Mouse (Mus musculus) heart, adult 2 months (tissue): Measurements from ENCODE around the gene Pom121l2. TPM values are rescaled to one million over a fixed set of nuclear protein-coding genes. Genes with fewer than 3 reads are reported as not detected.

ENCODE experiments used
- DNase-seq, 2 experiments: peaks; one replicate each; pipeline ENCODE4 v3.0.0; 2021
- H3K27ac ChIP-seq: fragments of 200-600 bp; 2 replicates; pipeline ENCODE4 v1.8.1; 2022
- H3K27me3 ChIP-seq: fragments of 200-500 bp; 2 replicates; pipeline ENCODE4 v1.6.1; 2012; ENCODE audit warnings: mild to moderate bottlenecking, low read length, inconsistent platforms, mixed read lengths; ENCODE audit not compliant: control insufficient read depth, insufficient read depth
- H3K36me3 ChIP-seq: fragments of 200-500 bp; 2 replicates; pipeline ENCODE4 v1.6.1; 2012; ENCODE audit warnings: low read length, inconsistent platforms; ENCODE audit not compliant: control insufficient read depth, insufficient read depth
- H3K4me1 ChIP-seq: fragments of 200-500 bp; 2 replicates; pipeline ENCODE4 v1.6.1; 2011; ENCODE audit warnings: low read length; ENCODE audit not compliant: control insufficient read depth, insufficient read depth
- H3K4me3 ChIP-seq: fragments of 200-600 bp; 2 replicates; pipeline ENCODE4 v1.8.1; 2022
- H3K79me2 ChIP-seq: fragments of 200-500 bp; replicated peaks from 2 replicates; pipeline ENCODE4 v1.6.1; 2012; ENCODE audit warnings: mild to moderate bottlenecking, inconsistent platforms, low read length, moderate library complexity, mixed read lengths; ENCODE audit not compliant: control insufficient read depth, insufficient read depth
- H3K9ac ChIP-seq: fragments of 200-500 bp; 2 replicates; pipeline ENCODE4 v1.6.1; 2012; ENCODE audit warnings: low read depth, mild to moderate bottlenecking, control low read depth, inconsistent platforms, low read length, mixed read lengths
- CTCF ChIP-seq: fragments of 200-600 bp; IDR thresholded peaks from 2 replicates; pipeline ENCODE4 v1.8.1; 2022; ENCODE audit warnings: antibody characterized with exemption, mild to moderate bottlenecking, moderate library complexity
- EP300 ChIP-seq: fragments of 200-500 bp; IDR thresholded peaks from 2 replicates; pipeline ENCODE4 v1.6.1; 2011; ENCODE audit warnings: low read depth, low read length, control low read depth; ENCODE audit not compliant: insufficient read depth
- POLR2A ChIP-seq: fragments of 200-500 bp; IDR thresholded peaks from 2 replicates; pipeline ENCODE4 v1.6.1; 2011; ENCODE audit warnings: mild to moderate bottlenecking, low read depth, low read length, control low read depth; ENCODE audit not compliant: insufficient read depth
- WGBS: fragments of 180-500 bp; shearing (Covaris S2); methylation state at CpG from one replicate; pipeline ENCODE4 v1.1.7; 2018; 5-methylcytosine and 5-hydroxymethylcytosine counted together
- intact Hi-C: fragments of 180-260 bp; cut with DNase I; formaldehyde crosslinking; loops from one replicate; pipeline ENCODE4 v1.15.1; 2025
- long read RNA-seq: library from polyadenylated mRNA; stranded (forward); transcript quantifications from one replicate; pipeline ENCODE4 v2.0.0, GENCODE M21; 2021
- polyA plus RNA-seq: library from polyadenylated mRNA; depleted of rRNA; stranded (reverse); fragments of >200 nt; gene quantifications from 2 replicates; pipeline ENCODE4 v1.2.3, GENCODE M21; 2012; rRNA removed
- total RNA-seq, 2 experiments: library from RNA; stranded (reverse); gene quantifications; 2 replicates each; pipeline ENCODE4 v1.2.3; 2021

Gene Pom121l2
- not detected for total RNA-seq
- polyA plus RNA-seq: 0.06 TPM in 2 replicates
- long read RNA-seq: 0 reads

DNA sequence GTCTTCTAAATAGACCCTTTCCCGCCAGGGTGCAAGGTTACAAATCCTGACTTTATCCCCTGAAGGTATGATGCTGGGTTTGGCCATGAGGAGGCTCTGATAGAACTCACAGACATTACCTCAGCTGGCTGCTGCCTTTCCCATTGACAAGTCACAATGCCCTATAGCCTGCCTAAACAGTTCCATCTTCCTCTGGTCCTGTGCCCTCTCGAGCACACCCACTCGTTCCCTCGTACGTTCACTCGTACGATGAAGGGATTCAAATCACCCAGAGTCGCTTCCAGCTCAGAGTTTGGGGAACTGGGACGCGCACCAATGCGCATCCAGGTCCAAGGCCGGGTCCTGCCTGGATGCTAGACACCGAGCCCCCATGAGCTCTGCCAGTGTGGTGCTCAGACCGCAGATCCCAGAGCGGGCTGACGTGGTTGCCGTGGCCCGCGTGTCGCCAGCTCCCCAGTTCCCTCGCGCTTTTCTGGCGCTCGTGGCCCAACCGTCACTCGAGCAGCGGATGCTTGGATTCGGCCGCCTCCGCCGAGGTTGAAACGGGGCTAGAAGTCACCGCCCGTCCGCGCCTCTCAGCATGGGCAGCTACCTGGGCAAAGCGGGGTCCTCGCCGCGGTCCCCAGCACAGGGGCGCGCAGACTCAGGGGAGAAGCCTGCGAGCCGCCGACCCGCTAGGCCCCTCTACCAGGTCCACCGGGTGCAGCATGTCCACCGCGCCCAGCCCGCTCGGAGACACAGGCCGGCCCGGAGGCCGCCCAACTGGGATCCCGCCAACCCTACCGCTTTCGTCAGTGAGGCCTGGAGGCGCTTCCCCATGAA lies at the start of gene Pom121l2:
TSS of gene Pom121l2 (plus strand) at position 214 of the 822 bp plus-strand sequence.
- Histone ChIP-seq H3K27me3 (peaks cover 2% of the 10 kb centered on the region; the same call in 1 of the 2 replicates), H3K4me1 (peaks cover 1% of the 10 kb centered on the region; the same call in 1 of the 2 replicates), H3K9ac (peak within 1 kb of the TSS; percentile 72), H3K4me3 (peak within 1 kb of the TSS; percentile 62), H3K79me2 (no peaks in the 10 kb centered on the region), H3K36me3 (no peaks in the 10 kb centered on the region), H3K27ac (no peak within 1 kb of the TSS)
- 2% methylated on average over 58 of the region's 58 CpGs for whole genome bisulfite sequencing
- TF ChIP-seq CTCF (no peak), POLR2A (no peak), EP300 (no peak)
- intact Hi-C loops: no loop called here
- peak; percentile 67 to 72 for DNase-seq

DNA sequence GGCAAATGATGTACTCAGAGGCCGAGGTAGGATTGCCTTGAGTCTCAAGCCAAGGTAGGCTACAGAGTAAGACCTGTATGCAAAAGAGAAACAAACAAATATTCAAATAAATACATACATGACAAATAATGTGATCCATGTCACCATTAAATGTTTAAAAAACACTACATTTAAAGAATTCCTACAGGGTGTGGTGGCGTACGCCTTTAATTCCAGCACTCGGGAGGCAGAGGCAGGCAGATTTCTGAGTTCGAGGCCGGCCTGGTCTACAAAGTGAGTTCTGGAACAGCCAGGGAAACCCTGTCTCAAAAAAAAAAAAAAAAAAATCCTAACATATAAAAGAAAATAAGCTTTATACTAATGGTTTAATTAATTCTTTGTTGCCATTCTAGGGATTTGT lies 49.3 kb upstream of the Pom121l2 start:
- intact Hi-C loops: no loop called here
- no peak for TF ChIP-seq POLR2A
- no peak for TF ChIP-seq CTCF
- no peak for TF ChIP-seq EP300
- Histone ChIP-seq H3K27ac (no peak overlapping the region), H3K36me3 (no peaks in the 10 kb centered on the region), H3K27me3 (no peaks in the 10 kb centered on the region), H3K79me2 (no peaks in the 10 kb centered on the region), H3K4me1 (peaks cover 3% of the 10 kb centered on the region), H3K9ac (no peak overlapping the region), H3K4me3 (no peak overlapping the region)
- no peak for DNase-seq
- WGBS: 83% methylated on average over 6 of the region's 6 CpGs

DNA sequence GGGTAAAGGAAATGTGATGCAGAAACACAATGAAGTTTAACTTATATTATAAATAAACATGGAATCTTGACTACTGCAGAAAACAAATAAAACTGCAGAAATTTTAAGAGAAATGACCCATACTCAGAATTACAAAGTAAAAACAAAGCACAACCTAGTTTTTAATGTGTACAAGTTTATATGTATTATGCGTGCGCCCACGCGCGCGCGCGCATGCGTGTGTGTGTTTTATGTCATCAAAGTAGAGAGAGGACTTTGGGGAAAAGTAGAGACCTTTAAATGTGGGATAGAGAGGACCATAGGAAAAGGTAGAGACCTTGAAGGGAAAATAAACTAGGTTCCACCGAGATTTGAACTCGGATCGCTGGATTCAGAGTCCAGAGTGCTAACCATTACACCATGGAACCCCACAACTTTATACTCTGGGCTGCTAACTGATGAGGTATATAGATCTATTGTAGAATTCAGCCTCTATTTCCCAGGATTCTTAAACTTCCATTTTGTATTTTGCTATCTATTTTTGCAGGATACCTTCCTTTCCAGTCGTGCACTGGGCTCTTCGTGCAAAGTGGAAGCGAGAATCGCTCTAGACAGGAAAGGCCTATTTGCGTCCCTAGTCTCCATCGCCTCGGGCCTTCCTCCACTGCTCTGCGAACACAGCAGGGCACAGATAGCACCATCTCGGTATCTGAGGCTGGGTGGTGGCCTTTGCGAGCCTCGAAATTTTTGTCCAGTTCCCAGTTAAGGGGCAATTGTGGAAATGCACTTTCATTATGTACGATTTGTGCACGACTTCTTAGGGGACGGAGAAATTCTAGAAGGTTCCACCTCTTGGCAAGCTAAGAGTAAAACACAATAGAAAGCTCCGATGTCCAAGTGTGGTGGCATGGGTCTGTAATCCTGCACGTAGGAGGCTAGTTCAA lies 47.1 kb upstream of the Pom121l2 start:
- TF ChIP-seq EP300: no peak
- no peak for TF ChIP-seq CTCF
- no peak for TF ChIP-seq POLR2A
- 37% methylated on average over 28 of the region's 28 CpGs for WGBS
- H3K9ac ChIP-seq: no peak overlapping the region
- H3K27ac ChIP-seq: no peak overlapping the region; the same call in 1 of the 2 replicates
- peak in 1 of 2 experiments; percentile 27 for DNase-seq
- H3K27me3 ChIP-seq: no peaks in the 10 kb centered on the region
- H3K79me2 ChIP-seq: no peaks in the 10 kb centered on the region
- H3K4me3 ChIP-seq: peak overlapping the region; percentile 33
- peaks cover 3% of the 10 kb centered on the region for H3K4me1 ChIP-seq
- intact Hi-C loops: no loop called here
- no peaks in the 10 kb centered on the region for H3K36me3 ChIP-seq

DNA sequence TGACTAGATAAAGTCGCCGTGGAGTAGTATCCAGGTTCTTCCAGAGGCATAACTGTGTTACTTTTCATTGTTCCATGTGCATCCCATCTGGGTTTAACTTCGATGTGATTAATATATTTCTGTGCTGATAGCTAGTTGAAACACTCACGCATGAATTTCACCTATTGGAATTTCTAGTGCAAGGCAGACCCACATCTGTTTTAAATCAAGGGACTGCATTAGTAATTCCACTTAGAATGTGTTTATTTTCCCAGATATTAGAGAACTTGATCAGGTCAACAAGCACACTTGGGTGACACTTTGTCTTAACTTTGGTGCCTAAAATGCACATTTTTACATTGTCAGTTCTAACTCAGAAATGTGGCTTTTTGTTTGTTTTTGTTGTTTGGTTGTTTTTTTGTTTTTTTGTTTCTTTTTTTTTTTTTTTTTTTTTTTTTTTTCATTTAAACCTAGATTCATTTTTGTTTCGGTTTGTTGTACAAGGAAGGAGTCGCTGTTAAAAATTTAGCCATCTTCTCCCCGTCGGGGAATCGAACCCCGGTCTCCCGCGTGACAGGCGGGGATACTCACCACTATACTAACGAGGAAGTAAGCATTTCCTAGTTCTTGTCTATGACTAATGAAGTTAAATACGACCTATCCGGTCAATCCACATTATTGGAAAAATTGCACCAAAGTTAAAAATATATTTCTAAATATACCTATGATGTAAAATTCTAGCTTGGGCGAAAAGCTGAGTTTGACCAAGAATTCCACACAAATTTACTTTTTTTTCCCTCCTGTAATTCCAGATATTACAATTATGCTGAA lies 45.8 kb upstream of the Pom121l2 start:
- intact Hi-C loops: no loop called here
- Histone ChIP-seq H3K9ac (no peak overlapping the region), H3K4me1 (peaks cover 3% of the 10 kb centered on the region), H3K27ac (no peak overlapping the region), H3K79me2 (no peaks in the 10 kb centered on the region), H3K27me3 (no peaks in the 10 kb centered on the region), H3K4me3 (no peak overlapping the region; the same call in 1 of the 2 replicates), H3K36me3 (no peaks in the 10 kb centered on the region)
- peak; percentile 67 to 82 for DNase-seq
- TF ChIP-seq EP300 (no peak), POLR2A (no peak), CTCF (no peak)
- 28% methylated on average over 17 of the region's 17 CpGs for WGBS

DNA sequence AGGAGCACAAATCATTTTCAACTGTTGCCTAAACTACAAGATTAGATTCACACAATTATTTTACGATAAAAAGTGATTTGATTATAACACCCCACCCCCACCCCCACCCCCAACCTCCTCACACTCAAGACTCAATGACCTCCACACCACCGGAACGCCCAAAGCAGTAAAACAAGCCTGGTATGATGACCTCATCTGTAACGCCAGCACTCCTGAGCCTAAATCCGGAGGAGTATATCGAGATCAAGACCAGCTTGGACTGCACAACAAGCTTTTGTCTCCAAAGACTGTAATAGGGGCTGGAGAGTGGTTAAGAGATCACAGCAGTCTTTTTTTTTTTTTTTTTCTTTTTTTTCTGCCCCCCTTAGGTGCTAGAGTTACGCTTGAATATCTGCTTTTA lies 45.2 kb upstream of the Pom121l2 start:
- intact Hi-C loops: no loop called here
- H3K9ac ChIP-seq: no peak overlapping the region
- no peaks in the 10 kb centered on the region for H3K36me3 ChIP-seq
- WGBS: 21% methylated on average over 7 of the region's 7 CpGs
- no peak overlapping the region; the same call in 1 of the 2 replicates for H3K4me3 ChIP-seq
- no peak overlapping the region for H3K27ac ChIP-seq
- no peaks in the 10 kb centered on the region for H3K27me3 ChIP-seq
- no peak for DNase-seq
- no peak for TF ChIP-seq EP300
- TF ChIP-seq POLR2A: no peak
- no peak for TF ChIP-seq CTCF
- peaks cover 3% of the 10 kb centered on the region for H3K4me1 ChIP-seq
- no peaks in the 10 kb centered on the region for H3K79me2 ChIP-seq
